Mouse (Mus musculus) skeletal muscle tissue, adult 2 months (tissue): ENCODE data around the gene Smad9.

ENCODE experiments used
- DNase-seq: peaks from one replicate; pipeline ENCODE4 v3.0.0-alpha.2; 2012; ENCODE audit warnings: low read depth, low spot score

Gene Smad9

DNA sequence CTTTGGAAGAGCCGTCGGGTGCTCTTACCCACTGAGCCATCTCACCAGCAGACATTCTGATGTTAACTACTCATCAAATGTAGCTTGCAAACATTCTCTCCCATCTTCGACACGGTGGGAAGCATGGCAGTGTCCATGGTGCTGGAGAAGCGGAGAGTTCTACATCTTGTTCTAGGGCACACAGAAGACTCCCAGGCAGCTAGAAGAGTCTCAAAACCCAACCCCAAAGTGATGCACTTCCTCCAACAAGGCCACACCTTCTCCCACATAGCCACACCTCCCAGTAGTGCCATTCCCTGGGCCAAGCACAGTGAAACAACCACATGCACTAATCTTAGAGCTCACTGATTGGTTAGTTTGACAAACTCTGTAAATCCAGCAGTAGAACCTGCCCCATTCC is 53.7 kb downstream of the Smad9 start:
- DNase-seq: no peak

- no peak for DNase-seq
Measured at GRCm38 (mm10) chr3:54811616-54812015, 56.2 kb downstream of the Smad9 start.

DNA sequence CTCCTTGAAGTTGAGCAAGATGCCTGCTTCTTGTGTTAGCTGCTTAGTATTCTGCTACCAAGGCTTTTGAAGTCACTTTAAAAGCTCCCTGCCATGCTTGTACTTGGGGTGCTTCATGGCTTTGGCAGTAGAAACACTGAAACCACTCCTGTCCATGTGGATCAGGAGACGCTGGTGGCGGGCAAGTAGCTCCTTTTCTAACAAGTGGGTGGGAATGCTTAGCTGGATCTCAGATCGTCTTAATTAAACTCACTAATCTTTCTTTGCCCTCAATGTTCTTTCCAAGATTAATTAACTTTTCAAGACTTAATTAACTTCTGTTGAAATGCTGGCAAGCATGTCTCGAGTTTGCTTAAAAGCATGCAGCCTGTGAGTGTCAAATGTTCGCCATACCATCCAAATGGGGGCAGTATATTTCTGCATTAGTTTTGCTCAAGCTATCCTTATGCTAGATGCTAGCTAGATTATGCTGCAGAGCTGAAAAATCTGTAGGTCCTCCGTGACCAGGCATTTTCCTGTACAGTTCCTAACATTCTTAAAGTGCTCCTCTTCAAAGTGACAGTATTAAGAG is 58.1 kb downstream of the Smad9 start:
- DNase-seq: no peak

DNA sequence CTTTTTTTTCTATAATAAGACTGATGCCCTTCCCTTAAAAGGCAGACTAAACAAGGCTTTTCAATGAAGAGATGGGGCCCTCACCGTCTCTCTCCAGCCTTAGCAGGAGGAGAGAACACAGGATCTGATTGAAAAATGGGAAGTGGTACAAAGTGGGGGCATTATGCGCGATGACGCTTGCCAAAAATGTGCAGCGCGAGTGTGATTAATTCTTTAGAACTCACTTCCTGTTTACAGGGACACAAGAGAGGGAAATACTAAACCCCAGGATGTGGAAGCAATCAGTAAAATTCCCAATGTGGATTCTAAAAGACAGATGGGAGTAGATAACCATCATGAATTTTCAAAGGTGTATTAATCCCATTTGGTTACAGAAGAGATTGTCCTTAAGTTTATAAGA is 59.2 kb downstream of the Smad9 start:
- no peak for DNase-seq

GRCm38 (mm10) chr3:54815292-54815691 is 59.9 kb downstream of the Smad9 start:
- DNase-seq: no peak

DNA sequence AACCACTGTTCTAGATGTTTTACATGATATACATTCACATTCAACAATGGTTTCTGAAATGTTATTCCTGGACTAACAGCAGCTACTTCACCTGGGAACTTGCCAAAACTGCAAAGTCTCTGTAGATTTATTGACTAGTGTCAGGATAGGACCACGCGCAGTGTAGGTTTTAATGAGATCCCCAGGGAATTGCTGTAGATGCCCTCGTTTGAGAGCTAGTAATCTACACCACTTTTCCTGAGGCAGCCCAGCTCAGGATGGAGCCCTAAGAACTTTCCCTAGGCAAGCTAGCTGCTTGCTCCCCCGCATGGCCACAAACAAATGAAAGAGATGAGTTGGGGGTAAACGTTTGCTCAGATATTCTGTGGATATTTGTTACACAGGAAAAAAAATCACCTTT is 67.1 kb downstream of the Smad9 start:
- no peak for DNase-seq

DNA sequence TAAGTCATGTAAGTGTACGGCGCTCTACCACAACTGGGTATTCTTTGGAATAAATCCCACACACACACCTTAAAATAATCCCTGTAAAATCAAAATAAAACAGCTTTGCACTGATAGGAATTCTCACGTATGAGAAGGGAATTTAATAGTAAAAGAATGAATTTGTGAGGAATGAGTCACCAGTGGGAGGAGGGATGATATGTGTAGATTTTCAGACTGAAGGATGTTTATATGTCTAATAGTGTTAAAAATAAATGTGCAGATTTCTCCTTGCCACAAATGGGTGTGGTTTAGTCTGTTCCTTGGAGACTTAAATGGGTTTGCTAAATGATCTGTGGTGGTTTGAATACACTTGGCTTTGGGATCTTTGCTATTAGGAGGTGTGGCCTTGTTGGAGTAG is 77.1 kb downstream of the Smad9 start:
- no peak for DNase-seq

GRCm38 (mm10) chr3:54835421-54835820 is 80.0 kb downstream of the Smad9 start:
- no peak for DNase-seq
